Mouse (Mus musculus): Measurements from ENCODE around the gene Ttc39b. TPM values are rescaled to one million over a fixed set of nuclear protein-coding genes. Genes with fewer than 3 reads are reported as not detected.

Gene Ttc39b
- polyA plus RNA-seq, 1 experiment from 2014 or later = 14.4 TPM

DNA sequence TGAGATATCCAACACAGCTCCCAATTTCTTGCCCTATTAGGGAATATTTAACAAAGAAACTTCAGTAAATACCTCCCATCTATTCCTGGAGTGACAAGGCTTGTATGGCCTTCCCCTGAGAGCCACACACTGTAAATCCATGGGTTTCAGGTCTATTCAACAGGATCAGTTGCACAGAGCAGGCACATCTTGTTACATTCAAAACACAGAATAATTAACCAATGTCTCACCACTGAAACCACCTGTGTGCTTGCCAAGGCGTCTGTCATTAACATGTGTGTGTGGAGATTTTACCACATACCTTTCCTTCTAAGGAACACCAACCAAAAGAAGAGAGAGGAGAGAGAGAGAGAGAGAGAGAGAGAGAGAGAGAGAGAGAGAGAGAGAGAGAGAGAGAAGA is 136.7 kb downstream of the Ttc39b start:
- peak; percentile 63 for ATAC-seq
- in situ Hi-C loops (cut with MboI; ENCODE audit: low pct_unique_long_range_greater_than_20kb) = loop anchor here (10.0 to 25.0 kb wide), 5 partner anchors 350 to 1700 kb away; no protein-coding TSS in a partner anchor
- CTCF ChIA-PET = no interaction called here
- peak; percentile 67 for DNase-seq (ENCODE audit: low read depth, low spot score)
- POLR2A ChIA-PET = interaction anchor here (0.5 kb wide), 1 partner anchor 155 kb away, joined by 4 read pairs; no protein-coding TSS in a partner anchor
- no peaks in the 10 kb centered on the region for H3K27me3 ChIP-seq
- TF ChIP-seq CTCF (IDR thresholded peaks at IDR 0.05) = no peak

DNA sequence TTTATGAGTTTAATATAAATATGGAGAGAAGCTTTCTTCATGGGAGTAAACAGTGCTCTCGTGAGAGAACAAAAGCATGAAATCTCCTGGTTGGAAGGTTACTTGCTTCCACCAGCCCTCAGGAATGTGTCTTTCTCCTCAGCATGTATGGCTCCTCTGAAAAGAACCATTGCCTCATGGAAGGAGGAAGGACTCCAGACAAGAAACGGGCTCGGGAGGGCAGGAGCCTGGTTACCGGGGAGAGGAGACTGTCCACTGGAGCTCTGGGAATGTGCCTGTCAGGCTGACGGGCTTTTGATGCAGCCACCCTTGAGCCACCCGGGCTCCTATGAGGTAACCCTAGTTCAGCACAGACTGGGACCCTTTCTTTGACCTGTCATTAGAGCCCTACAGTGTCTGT is 137.6 kb downstream of the Ttc39b start:
- TF ChIP-seq CTCF (IDR thresholded peaks at IDR 0.05) = no peak
- no peaks in the 10 kb centered on the region for H3K27me3 ChIP-seq
- DNase-seq (ENCODE audit: low read depth, low spot score) (no peak), ATAC-seq (no peak)
- POLR2A ChIA-PET = no interaction called here
- in situ Hi-C loops (cut with MboI; ENCODE audit: low pct_unique_long_range_greater_than_20kb) = loop anchor here (10.0 to 25.0 kb wide), 5 partner anchors 349 to 1699 kb away; no protein-coding TSS in a partner anchor
- CTCF ChIA-PET = interaction anchor here (1.6 kb wide), 1 partner anchor 24 kb away, joined by 3 read pairs; no protein-coding TSS in a partner anchor

- POLR2A ChIA-PET = no interaction called here
- in situ Hi-C loops (cut with MboI; ENCODE audit: low pct_unique_long_range_greater_than_20kb) = loop anchor here (5.0 to 25.0 kb wide), 7 partner anchors 36 to 1696 kb away; no protein-coding TSS in a partner anchor
- ATAC-seq (peak; percentile 49), DNase-seq (ENCODE audit: low read depth, low spot score) (no peak)
- TF ChIP-seq CTCF (IDR thresholded peaks at IDR 0.05) = peak; percentile 82
- no peaks in the 10 kb centered on the region for H3K27me3 ChIP-seq
- CTCF ChIA-PET = interaction anchor here (1.0 to 1.3 kb wide), 6 partner anchors 10 to 1686 kb away, joined by 3 to 5 read pairs (median 4); no protein-coding TSS in a partner anchor
Observed at GRCm38 (mm10) chr4:83183288-83183930, 140.6 kb downstream of the Ttc39b start.

DNA sequence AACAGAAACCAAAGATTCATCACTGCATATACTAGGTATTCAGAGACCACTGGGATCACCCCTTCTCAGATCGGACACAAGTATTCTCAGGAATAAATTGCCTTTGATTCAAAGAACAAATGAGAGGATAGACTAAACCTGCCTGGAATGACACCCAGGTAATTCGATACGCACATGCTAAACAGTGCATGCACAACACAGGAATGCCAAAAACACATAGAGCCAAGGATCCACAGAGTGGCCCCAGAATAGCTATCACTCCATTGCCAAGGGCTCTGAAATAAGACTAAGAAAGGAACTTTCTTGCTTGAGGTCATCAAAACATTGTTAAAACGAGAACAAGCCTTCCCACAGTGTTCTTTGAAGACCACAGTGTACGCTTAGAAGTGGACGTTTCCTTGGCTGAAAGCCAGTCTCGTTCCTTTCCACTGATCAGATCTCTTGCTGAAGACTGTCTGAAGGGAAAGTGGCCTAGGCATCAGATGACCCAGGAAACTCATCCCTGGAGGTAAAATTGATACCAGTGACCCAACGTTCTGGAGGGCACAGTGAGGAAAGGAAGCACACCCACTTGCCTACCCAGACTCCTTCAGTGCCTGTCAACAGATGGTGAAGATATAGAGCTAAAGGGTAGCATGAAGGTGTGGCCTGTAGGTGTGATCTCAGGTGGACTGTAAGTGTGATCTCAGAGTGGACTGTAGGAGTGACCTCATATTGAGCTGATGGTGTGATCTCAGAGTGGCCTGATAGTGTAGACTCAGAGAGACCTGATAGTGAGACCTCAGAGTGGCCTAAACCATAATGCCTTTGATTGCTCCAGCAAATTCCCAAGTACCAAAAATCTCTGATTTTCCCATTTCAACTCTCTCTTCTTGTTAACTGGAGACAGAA is 141.6 kb downstream of the Ttc39b start:
- no peak for DNase-seq (ENCODE audit: low read depth, low spot score)
- POLR2A ChIA-PET = no interaction called here
- in situ Hi-C loops (cut with MboI; ENCODE audit: low pct_unique_long_range_greater_than_20kb) = loop anchor here (5.0 to 25.0 kb wide), 7 partner anchors 35 to 1695 kb away; no protein-coding TSS in a partner anchor
- no peak for TF ChIP-seq CTCF (IDR thresholded peaks at IDR 0.05)
- no peaks in the 10 kb centered on the region for H3K27me3 ChIP-seq
- CTCF ChIA-PET = interaction anchor here (1.0 to 1.3 kb wide), 5 partner anchors 9 to 1685 kb away, joined by 4 to 5 read pairs (median 4); no protein-coding TSS in a partner anchor
- no peak for ATAC-seq

GRCm38 (mm10) chr4:83177471-83177870 is 146.6 kb downstream of the Ttc39b start:
- ATAC-seq (no peak), DNase-seq (ENCODE audit: low read depth, low spot score) (no peak)
- H3K27me3 ChIP-seq = no peaks in the 10 kb centered on the region
- in situ Hi-C loops (cut with MboI; ENCODE audit: low pct_unique_long_range_greater_than_20kb) = loop anchor here (25.0 kb wide), 4 partner anchors 340 to 1690 kb away; no protein-coding TSS in a partner anchor
- ChIA-PET POLR2A (no interaction called here), CTCF (no interaction called here)
- no peak for TF ChIP-seq CTCF (IDR thresholded peaks at IDR 0.05)

DNA sequence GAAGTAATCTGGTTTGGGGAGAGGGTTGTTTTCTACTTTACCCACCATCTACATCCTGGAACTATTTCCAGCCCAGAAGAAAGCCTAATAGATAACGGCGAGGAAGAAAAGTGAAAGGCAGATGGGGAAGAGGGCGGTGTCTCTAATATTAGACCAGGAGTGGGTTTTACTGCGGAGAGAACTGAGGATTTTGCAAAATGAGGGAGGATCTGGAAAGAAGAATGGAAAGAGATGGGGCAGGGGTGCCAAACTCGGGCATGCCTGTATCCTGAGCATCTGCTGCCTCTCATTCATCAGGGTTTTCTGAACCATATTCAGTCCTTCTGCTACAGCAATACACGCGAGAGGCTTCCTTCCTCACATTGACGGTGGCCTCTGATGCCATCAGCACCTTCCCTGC is 149.1 kb downstream of the Ttc39b start:
- no peaks in the 10 kb centered on the region for H3K27me3 ChIP-seq
- no peak for DNase-seq (ENCODE audit: low read depth, low spot score)
- in situ Hi-C loops (cut with MboI; ENCODE audit: low pct_unique_long_range_greater_than_20kb) = loop anchor here (25.0 kb wide), 4 partner anchors 338 to 1688 kb away; no protein-coding TSS in a partner anchor
- ChIA-PET POLR2A (no interaction called here), CTCF (no interaction called here)
- ATAC-seq = no peak
- no peak for TF ChIP-seq CTCF (IDR thresholded peaks at IDR 0.05)

GRCm38 (mm10) chr4:83172278-83172677 is 151.8 kb downstream of the Ttc39b start:
- no peak for DNase-seq (ENCODE audit: low read depth, low spot score)
- no peak for TF ChIP-seq CTCF (IDR thresholded peaks at IDR 0.05)
- POLR2A ChIA-PET = no interaction called here
- CTCF ChIA-PET = interaction anchor here (0.6 kb wide), 1 partner anchor 1637 kb away, joined by 3 read pairs; no protein-coding TSS in a partner anchor
- in situ Hi-C loops (cut with MboI; ENCODE audit: low pct_unique_long_range_greater_than_20kb) = no loop called here
- no peaks in the 10 kb centered on the region for H3K27me3 ChIP-seq
- ATAC-seq = no peak

GRCm38 (mm10) chr4:83170741-83171140 is 153.3 kb downstream of the Ttc39b start:
- in situ Hi-C loops (cut with MboI; ENCODE audit: low pct_unique_long_range_greater_than_20kb) = no loop called here
- ChIA-PET POLR2A (no interaction called here), CTCF (no interaction called here)

More at GRCm38 (mm10) chr4:83170741-83171140, 153.3 kb downstream of the Ttc39b start:
- no peak for DNase-seq (ENCODE audit: low read depth, low spot score)
- H3K27me3 ChIP-seq = no peaks in the 10 kb centered on the region
- TF ChIP-seq CTCF (IDR thresholded peaks at IDR 0.05) = no peak
- no peak for ATAC-seq

Other genes starting within 250 kb of the Ttc39b start
- 34.3 TPM for gene Snapc3, start 93.5 kb upstream of the Ttc39b start, polyA plus RNA-seq (2021)
- gene Psip1, start 162.2 kb upstream of the Ttc39b start, polyA plus RNA-seq (2021) = 97.9 TPM
- gene Ccdc171, start 201.3 kb upstream of the Ttc39b start, polyA plus RNA-seq (2021) = 2.1 TPM

All from Patski (cell line).